Mouse (Mus musculus) inflammation-experienced regulatory T-cells, adult 6 months (primary cell): ENCODE data around the gene Vwa5b2. TPM values are rescaled to one million over a fixed set of nuclear protein-coding genes. Genes with fewer than 3 reads are reported as not detected.

Source experiments
- polyA plus RNA-seq, 3 experiments: library from polyadenylated mRNA; unstranded; fragments of 100-300 nt; shearing (Covaris generic); gene quantifications; one replicate each; pipeline ENCODE4 v1.2.1; 2017

Gene Vwa5b2
- polyA plus RNA-seq, 3 experiments from 2014 or later = 0.24 to 0.31 TPM; not detected in 1

Other genes starting within 250 kb of the Vwa5b2 start
- gene Abcc5, start 163.1 kb upstream of the Vwa5b2 start, polyA plus RNA-seq = 10 to 100 TPM; 20.5 to 39.1 (median 35.7) TPM
- gene Eif2b5, start 90.7 kb upstream of the Vwa5b2 start, polyA plus RNA-seq = 10 to 100 TPM; 13.1 to 19.0 (median 14.8) TPM
- 10 to 100 TPM; 10.9 to 19.2 (median 12.4) TPM for gene Dvl3, start 72.5 kb upstream of the Vwa5b2 start, polyA plus RNA-seq
- gene Ap2m1, start 54.0 kb upstream of the Vwa5b2 start, polyA plus RNA-seq = 100 to 1,000 TPM; 494 to 560 (median 499) TPM
- 10 to 100 TPM; 49.8 to 94.5 (median 71.5) TPM for gene Abcf3, start 40.9 kb upstream of the Vwa5b2 start, polyA plus RNA-seq
- 10 to 100 TPM; 12.0 to 19.3 (median 18.7) TPM for gene Eef1akmt4, start 22.1 kb downstream of the Vwa5b2 start, polyA plus RNA-seq
- gene Gm49333, start 22.1 kb downstream of the Vwa5b2 start, polyA plus RNA-seq = not detected
- 10 to 100 TPM; 22.7 to 33.7 (median 28.4) TPM for gene Alg3, start 22.3 kb downstream of the Vwa5b2 start, polyA plus RNA-seq
- under 1 TPM in 1 of 3 experiments, not detected in 2; 0.43 TPM for gene Camk2n2, start 31.8 kb downstream of the Vwa5b2 start, polyA plus RNA-seq
- not detected for gene Ece2, start 40.4 kb downstream of the Vwa5b2 start, polyA plus RNA-seq
- 100 to 1,000 TPM; 135 to 198 (median 183) TPM for gene Psmd2, start 62.2 kb downstream of the Vwa5b2 start, polyA plus RNA-seq
- gene Eif4g1, start 78.8 kb downstream of the Vwa5b2 start, polyA plus RNA-seq = 10 to 100 TPM; 48.9 to 68.0 (median 51.3) TPM
- gene Fam131a, start 103.8 kb downstream of the Vwa5b2 start, polyA plus RNA-seq = under 1 TPM; 0.30 to 0.78 (median 0.59) TPM
- gene Polr2h, start 128.2 kb downstream of the Vwa5b2 start, polyA plus RNA-seq = 10 to 100 TPM; 63.1 to 71.1 (median 64.1) TPM
- 1 to 10 TPM in 1 of 3 experiments, under 1 TPM in 2; 0.48 to 1.2 (median 0.79) TPM for gene Clcn2, start 128.3 kb downstream of the Vwa5b2 start, polyA plus RNA-seq
- gene Chrd, start 143.7 kb downstream of the Vwa5b2 start, polyA plus RNA-seq = not detected
- not detected for gene Thpo, start 145.0 kb downstream of the Vwa5b2 start, polyA plus RNA-seq